Mouse (Mus musculus) embryonic stem cell, embryonic (primary cell): ENCODE data around the gene Adamtsl4.

Source experiments
- CTCF ChIA-PET, 4 experiments: fragments of 300-600 bp in 2 of 4; fragments of 350-600 bp in 2 of 4; sonication (Branson Sonifier 250); formaldehyde crosslinking; loops; one replicate each; lab custom pipeline; 2022; ENCODE audit warnings: inconsistent platforms in 2 of 4; lab: Charles Lee
- POLR2A ChIA-PET, 4 experiments: fragments of 300-600 bp in 2 of 4; fragments of 350-600 bp in 2 of 4; sonication (Branson Sonifier 250); formaldehyde crosslinking; loops; one replicate each; lab custom pipeline; 2022; ENCODE audit warnings: antibody characterized with exemption in 4 of 4, inconsistent platforms in 1 of 4; lab: Charles Lee

Adamtsl4 gene

GRCm38 (mm10) chr3:95689171-95689915 lies 1.6 kb upstream of the Adamtsl4 start:
- POLR2A ChIA-PET = interaction anchor here (0.5 to 56.4 kb wide), 15 partner anchors 10 to 967 kb away, joined by 3 to 4534 read pairs (median 3); partner anchors contain the start of genes Ensa (in 2 of the 4) and Mcl1 (in 2 of the 4)
- CTCF ChIA-PET = interaction anchor here (0.6 to 5.9 kb wide), 5 partner anchors 8 to 13 kb away, joined by 3 to 44 read pairs (median 3); no protein-coding TSS in a partner anchor

- POLR2A ChIA-PET = interaction anchor here in 3 of 4 experiments (0.6 to 56.4 kb wide), 19 partner anchors 11 to 943 kb away, joined by 3 to 4534 read pairs (median 6); partner anchors contain the start of genes Ensa (in 2 of the 3), Mcl1 (in 2 of the 3), Ciart (in 1 of the 3) and Ecm1 (in 1 of the 3)
- CTCF ChIA-PET = interaction anchor here (0.6 to 5.9 kb wide), 9 partner anchors 8 to 645 kb away, joined by 3 to 44 read pairs (median 3); no protein-coding TSS in a partner anchor
These were observed 571 bp downstream of the Adamtsl4 start for GRCm38 (mm10) chr3:95687168-95687523.

- POLR2A ChIA-PET = interaction anchor here (0.5 to 56.4 kb wide), 20 partner anchors 10 to 944 kb away, joined by 3 to 4534 read pairs (median 4); partner anchors contain the start of genes Ensa (in 2 of the 4), Mcl1 (in 2 of the 4), Ciart (in 1 of the 4) and Ecm1 (in 1 of the 4)
- CTCF ChIA-PET = interaction anchor here in 3 of 4 experiments (0.6 to 5.9 kb wide), 9 partner anchors 9 to 645 kb away, joined by 3 to 44 read pairs (median 5); no protein-coding TSS in a partner anchor
These were observed 1.1 kb downstream of the Adamtsl4 start for GRCm38 (mm10) chr3:95686492-95687167.

- CTCF ChIA-PET = interaction anchor here (0.7 to 5.9 kb wide), 5 partner anchors 9 to 86 kb away, joined by 3 to 44 read pairs (median 6); no protein-coding TSS in a partner anchor
- POLR2A ChIA-PET = interaction anchor here in 3 of 4 experiments (0.7 to 56.4 kb wide), 8 partner anchors 11 to 50 kb away, joined by 3 to 4534 read pairs (median 40); partner anchors contain the start of genes Ensa (in 2 of the 3) and Mcl1 (in 2 of the 3)
These were observed 2.0 kb downstream of the Adamtsl4 start for GRCm38 (mm10) chr3:95685701-95686100.

- ChIA-PET POLR2A (interaction anchor here in 3 of 4 experiments (0.7 to 56.4 kb wide), 7 partner anchors 10 to 38 kb away, joined by 3 to 4534 read pairs (median 74); partner anchors contain the start of genes Ensa (in 2 of the 3) and Mcl1 (in 2 of the 3)), CTCF (interaction anchor here (0.7 to 5.9 kb wide), 5 partner anchors 9 to 86 kb away, joined by 3 to 44 read pairs (median 6); no protein-coding TSS in a partner anchor)
These were observed 2.4 kb downstream of the Adamtsl4 start for GRCm38 (mm10) chr3:95685301-95685700.

GRCm38 (mm10) chr3:95684846-95685245 lies 2.9 kb downstream of the Adamtsl4 start:
- CTCF ChIA-PET = interaction anchor here in 2 of 4 experiments (0.6 to 5.9 kb wide), 4 partner anchors 8 to 272 kb away, joined by 3 to 44 read pairs (median 18); no protein-coding TSS in a partner anchor
- POLR2A ChIA-PET = interaction anchor here in 3 of 4 experiments (0.7 to 56.4 kb wide), 7 partner anchors 10 to 177 kb away, joined by 3 to 4534 read pairs (median 141); partner anchors contain the start of genes Mcl1 (in 3 of the 3) and Ensa (in 2 of the 3)

- ChIA-PET CTCF (interaction anchor here in 3 of 4 experiments (0.6 to 2.6 kb wide), 20 partner anchors 9 to 279 kb away, joined by 3 to 11 read pairs (median 4); partner anchors contain the start of genes Ensa (in 2 of the 3) and Golph3l (in 1 of the 3)), POLR2A (interaction anchor here (0.6 to 56.4 kb wide), 20 partner anchors 8 to 700 kb away, joined by 3 to 4534 read pairs (median 4); partner anchors contain the start of genes Mcl1 (in 3 of the 4), Ensa (in 2 of the 4) and Golph3l (in 1 of the 4))
These were observed 4.8 kb downstream of the Adamtsl4 start for GRCm38 (mm10) chr3:95682878-95683277.

- CTCF ChIA-PET = interaction anchor here in 3 of 4 experiments (0.5 to 2.6 kb wide), 6 partner anchors 8 to 238 kb away, joined by 3 to 11 read pairs (median 4); no protein-coding TSS in a partner anchor
- POLR2A ChIA-PET = interaction anchor here in 3 of 4 experiments (0.6 to 56.4 kb wide), 16 partner anchors 6 to 502 kb away, joined by 3 to 4534 read pairs (median 6); partner anchors contain the start of genes Ensa (in 3 of the 3) and Mcl1 (in 3 of the 3)
These were observed 6.4 kb downstream of the Adamtsl4 start for GRCm38 (mm10) chr3:95681365-95681764.

GRCm38 (mm10) chr3:95680673-95681072 lies 7.0 kb downstream of the Adamtsl4 start:
- CTCF ChIA-PET = interaction anchor here in 2 of 4 experiments (0.5 to 2.6 kb wide), 6 partner anchors 10 to 225 kb away, joined by 3 to 8 read pairs (median 4); no protein-coding TSS in a partner anchor

GRCm38 (mm10) chr3:95679551-95679950 lies 8.2 kb downstream of the Adamtsl4 start:
- CTCF ChIA-PET = interaction anchor here in 2 of 4 experiments (0.6 to 1.5 kb wide), 7 partner anchors 10 to 64 kb away, joined by 3 to 7 read pairs (median 3); no protein-coding TSS in a partner anchor

More at GRCm38 (mm10) chr3:95680673-95681072, 7.0 kb downstream of the Adamtsl4 start:
- POLR2A ChIA-PET = interaction anchor here in 3 of 4 experiments (0.5 to 56.4 kb wide), 12 partner anchors 19 to 494 kb away, joined by 3 to 4534 read pairs (median 4); partner anchors contain the start of genes Ensa (in 3 of the 3) and Mcl1 (in 3 of the 3)

GRCm38 (mm10) chr3:95677420-95678090 lies 10.2 kb downstream of the Adamtsl4 start:
- ChIA-PET POLR2A (interaction anchor here (0.6 to 56.4 kb wide), 25 partner anchors 1 to 662 kb away, joined by 3 to 4534 read pairs (median 20); partner anchors contain the start of genes Ensa (in 3 of the 4), Mcl1 (in 3 of the 4), Adamtsl4 (in 2 of the 4) and Golph3l (in 1 of the 4)), CTCF (interaction anchor here (0.5 to 5.5 kb wide), 38 partner anchors 8 to 396 kb away, joined by 3 to 60 read pairs (median 6); partner anchors contain the start of genes Ensa (in 3 of the 4), Adamtsl4 (in 2 of the 4), Golph3l (in 1 of the 4) and Prune1 (in 1 of the 4))

More at GRCm38 (mm10) chr3:95679551-95679950, 8.2 kb downstream of the Adamtsl4 start:
- POLR2A ChIA-PET = interaction anchor here in 3 of 4 experiments (0.6 to 56.4 kb wide), 7 partner anchors 10 to 1930 kb away, joined by 3 to 4534 read pairs (median 74); partner anchors contain the start of genes Mcl1 (in 3 of the 3) and Ensa (in 2 of the 3)

- ChIA-PET POLR2A (interaction anchor here (0.5 to 56.4 kb wide), 41 partner anchors 0 to 661 kb away, joined by 3 to 4534 read pairs (median 7); partner anchors contain the start of genes Ensa (in 3 of the 4), Mcl1 (in 3 of the 4), Adamtsl4 (in 2 of the 4) and Golph3l (in 2 of the 4)), CTCF (interaction anchor here (0.5 to 5.5 kb wide), 55 partner anchors 9 to 395 kb away, joined by 3 to 60 read pairs (median 5); partner anchors contain the start of genes Adamtsl4 (in 3 of the 4), Ensa (in 3 of the 4), Golph3l (in 1 of the 4) and Prune1 (in 1 of the 4))
These were observed 10.8 kb downstream of the Adamtsl4 start for GRCm38 (mm10) chr3:95676745-95677419.

GRCm38 (mm10) chr3:95675301-95676092 lies 12.2 kb downstream of the Adamtsl4 start:
- ChIA-PET POLR2A (interaction anchor here (0.5 to 56.4 kb wide), 93 partner anchors 2 to 1094 kb away, joined by 3 to 4534 read pairs (median 4); partner anchors contain the start of genes Ensa (in 4 of the 4), Mcl1 (in 3 of the 4), Adamtsl4 (in 2 of the 4) and Gabpb2 (in 2 of the 4)), CTCF (interaction anchor here (0.5 to 5.5 kb wide), 61 partner anchors 8 to 185 kb away, joined by 3 to 60 read pairs (median 4); partner anchors contain the start of genes Adamtsl4 (in 3 of the 4), Ensa (in 3 of the 4) and Golph3l (in 2 of the 4))

GRCm38 (mm10) chr3:95674812-95675211 lies 12.9 kb downstream of the Adamtsl4 start:
- ChIA-PET CTCF (interaction anchor here (0.6 to 5.5 kb wide), 22 partner anchors 8 to 86 kb away, joined by 3 to 60 read pairs (median 7); partner anchors contain the start of genes Adamtsl4 (in 2 of the 4), Ensa (in 1 of the 4) and Golph3l (in 1 of the 4)), POLR2A (interaction anchor here (0.6 to 56.4 kb wide), 76 partner anchors 2 to 1093 kb away, joined by 3 to 4534 read pairs (median 4); partner anchors contain the start of genes Ensa (in 4 of the 4), Mcl1 (in 3 of the 4), Adamtsl4 (in 2 of the 4) and Cers2 (in 2 of the 4))
